Mouse (Mus musculus) liver, embryonic 14.5 days (tissue): ENCODE data around the gene Cdh12.
"Not testable (repeated sequence)": the region's sequence is repeated elsewhere in the genome, so short reads cannot be mapped to it uniquely, and the experiment has no call there.

Experiments
- CTCF ChIP-seq: IDR thresholded peaks from 2 replicates; pipeline ENCODE4 v1.5.1; 2016; ENCODE audit warnings: antibody characterized with exemption, low read depth, control low read depth
- EP300 ChIP-seq: IDR thresholded peaks from 2 replicates; pipeline ENCODE4 v1.6.1; 2016; ENCODE audit warnings: antibody characterized with exemption, low read depth

DNA sequence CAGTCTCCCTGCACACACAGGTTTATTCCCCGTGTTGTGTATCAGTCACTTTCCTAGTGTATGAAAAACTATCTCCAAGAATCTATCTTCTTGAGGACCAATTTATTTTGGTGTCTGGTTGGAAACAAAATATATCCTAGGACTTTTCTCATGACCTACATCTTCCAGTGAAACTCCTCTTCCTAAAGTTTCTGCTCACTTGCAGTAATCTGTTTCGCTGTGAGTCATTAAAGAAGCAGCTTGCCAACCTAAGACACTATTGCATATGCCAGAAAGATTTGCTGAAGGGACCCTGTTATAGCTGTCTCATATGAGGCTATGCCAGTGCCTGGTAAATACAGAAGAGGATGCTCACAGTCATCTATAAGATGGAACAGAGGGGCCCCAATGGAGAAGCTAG is 761.0 kb downstream of the Cdh12 start:
- TF ChIP-seq CTCF, EP300: not testable (repeated sequence)
